8 mouse cellular contexts compared by ENCODE assay signal in genomic region chr4:108031502-108032351, GRCm38 (mm10).
A peak's percentile ranks its signal among the peaks of the same experiment; 100 is the strongest.
DNase-seq lines count a peak whose midpoint lies in the region; ATAC-seq and TF ChIP-seq lines count a peak whose summit lies in the region.

No protein-coding gene starts in this region.

- no peak for ATAC-seq in CD4-positive, CD25-positive, alpha-beta regulatory T cell, adult 4 months
- ATAC-seq in hindbrain, embryonic 13.5 days (ENCODE audit: low FRiP score): no peak; the same call in 1 of the 2 replicates
- peak; percentile 74 for ATAC-seq in midbrain, embryonic 13.5 days
- ATAC-seq in stomach, embryonic 16.5 days (ENCODE audit: insufficient read depth, low FRiP score): peak; percentile 35; the same call in 1 of the 2 replicates

- intact Hi-C loops in gastrocnemius, adult 2 months (cut with DNase I): no loop called here

- H3K9ac ChIP-seq in hindbrain, embryonic 13.5 days: peak overlapping the region; percentile 71
- peak overlapping the region; percentile 68 for H3K9ac ChIP-seq in midbrain, embryonic 13.5 days (replicated peaks)
- peak overlapping the region; percentile 69 for H3K9ac ChIP-seq in stomach, embryonic 16.5 days (ENCODE audit: low read length)

- no peaks in the 10 kb centered on the region for H3K36me3 ChIP-seq in hindbrain, embryonic 13.5 days
- H3K36me3 ChIP-seq in limb, embryonic 10.5 days: no peaks in the 10 kb centered on the region
- H3K36me3 ChIP-seq in midbrain, embryonic 13.5 days: no peaks in the 10 kb centered on the region
- H3K36me3 ChIP-seq in stomach, embryonic 16.5 days (ENCODE audit: control insufficient read depth, insufficient read depth, low read length): no peaks in the 10 kb centered on the region

- H3K27ac ChIP-seq in bone marrow macrophage, adult 2 months (ENCODE audit: insufficient read depth, low read depth, low read length): no peak overlapping the region
- H3K27ac ChIP-seq in gastrocnemius, adult 2 months: peak overlapping the region; percentile 84
- no peak overlapping the region for H3K27ac ChIP-seq in hindbrain, embryonic 13.5 days
- peak overlapping the region; percentile 69 for H3K27ac ChIP-seq in limb, embryonic 10.5 days
- H3K27ac ChIP-seq in midbrain, embryonic 13.5 days: no peak overlapping the region
- H3K27ac ChIP-seq in stomach, embryonic 16.5 days (ENCODE audit: low read length): no peak overlapping the region

- no peak for TF ChIP-seq CTCF in bone marrow macrophage, adult 2 months (IDR thresholded peaks at IDR 0.05; ENCODE audit: low read depth, low read length)
- TF ChIP-seq CTCF in gastrocnemius, adult 2 months (IDR thresholded peaks at IDR 0.05): no peak

- peak overlapping the region; percentile 98 for H3K4me2 ChIP-seq in hindbrain, embryonic 13.5 days
- peak overlapping the region; percentile 97 for H3K4me2 ChIP-seq in midbrain, embryonic 13.5 days (replicated peaks)
- peak overlapping the region; percentile 100 for H3K4me2 ChIP-seq in stomach, embryonic 16.5 days (ENCODE audit: low read depth, low read length)

- TF ChIP-seq POLR2A in bone marrow macrophage, adult 2 months (IDR thresholded peaks at IDR 0.05; ENCODE audit: borderline replicate concordance, low read depth, low read length): no peak

- peak; percentile 7 for DNase-seq in CD4-positive, CD25-positive, alpha-beta regulatory T cell, adult 2 months (ENCODE audit: low read depth, low spot score)
- peak; percentile 84 for DNase-seq in gastrocnemius, adult 2 months
- peak; percentile 62 for DNase-seq in limb, embryonic 10.5 days (ENCODE audit: low spot score)

- H3K4me3 ChIP-seq in bone marrow macrophage, adult 2 months (ENCODE audit: insufficient read depth, low read length): peak overlapping the region; percentile 50
- H3K4me3 ChIP-seq in gastrocnemius, adult 2 months: peak overlapping the region; percentile 86
- H3K4me3 ChIP-seq in hindbrain, embryonic 13.5 days: peak overlapping the region; percentile 60
- H3K4me3 ChIP-seq in limb, embryonic 10.5 days: peak overlapping the region; percentile 65
- H3K4me3 ChIP-seq in midbrain, embryonic 13.5 days (replicated peaks): peak overlapping the region; percentile 58
- H3K4me3 ChIP-seq in stomach, embryonic 16.5 days (replicated peaks; ENCODE audit: low read length): peak overlapping the region; percentile 63

- H3K9me3 ChIP-seq in hindbrain, embryonic 13.5 days: no peaks in the 10 kb centered on the region
- H3K9me3 ChIP-seq in limb, embryonic 10.5 days (replicated peaks): no peaks in the 10 kb centered on the region
- H3K9me3 ChIP-seq in midbrain, embryonic 13.5 days: no peaks in the 10 kb centered on the region
- H3K9me3 ChIP-seq in stomach, embryonic 16.5 days (replicated peaks; ENCODE audit: control insufficient read depth, low read length): no peaks in the 10 kb centered on the region

- peaks cover 74% of the 10 kb centered on the region for H3K27me3 ChIP-seq in hindbrain, embryonic 13.5 days
- H3K27me3 ChIP-seq in limb, embryonic 10.5 days (ENCODE audit: low read depth, poor library complexity, severe bottlenecking): peaks cover 79% of the 10 kb centered on the region
- peaks cover 61% of the 10 kb centered on the region for H3K27me3 ChIP-seq in midbrain, embryonic 13.5 days
- H3K27me3 ChIP-seq in stomach, embryonic 16.5 days (ENCODE audit: control insufficient read depth, insufficient read depth, low read length): peaks cover 24% of the 10 kb centered on the region

- under 1% methylated on average over 83 of the region's 86 CpGs for WGBS in hindbrain, embryonic 13.5 days
- WGBS in limb, embryonic 10.5 days: under 1% methylated on average over 86 of the region's 86 CpGs
- WGBS in midbrain, embryonic 13.5 days: under 1% methylated on average over 60 of the region's 86 CpGs
- under 1% methylated on average over 77 of the region's 86 CpGs for WGBS in stomach, embryonic 16.5 days

- no peaks in the 10 kb centered on the region for H3K4me1 ChIP-seq in bone marrow macrophage, adult 2 months (ENCODE audit: control insufficient read depth, insufficient read depth, low read length)
- H3K4me1 ChIP-seq in hindbrain, embryonic 13.5 days (replicated peaks): peaks cover 18% of the 10 kb centered on the region
- peaks cover 22% of the 10 kb centered on the region for H3K4me1 ChIP-seq in limb, embryonic 10.5 days
- H3K4me1 ChIP-seq in midbrain, embryonic 13.5 days (replicated peaks): peaks cover 15% of the 10 kb centered on the region
- peaks cover 7% of the 10 kb centered on the region; the same call in 1 of the 2 replicates for H3K4me1 ChIP-seq in stomach, embryonic 16.5 days (ENCODE audit: control insufficient read depth, insufficient read depth, low read length)

Comparison
In these comparisons a context has a peak if more than half of its experiments do, and no peak if none do; other contexts are left out.
1. DNase-seq: peak in every context shown above with its lines; median percentile 84 in gastrocnemius, adult 2 months; 62 in limb, embryonic 10.5 days; 7 in CD4-positive, CD25-positive, alpha-beta regulatory T cell, adult 2 months.
2. ATAC-seq: peak in midbrain, embryonic 13.5 days (single experiment) and stomach, embryonic 16.5 days (single experiment); none in CD4-positive, CD25-positive, alpha-beta regulatory T cell, adult 4 months (single experiment) and hindbrain, embryonic 13.5 days (single experiment).
3. H3K27ac ChIP-seq: peak in gastrocnemius, adult 2 months (single experiment) and limb, embryonic 10.5 days (single experiment); none in bone marrow macrophage, adult 2 months (single experiment), hindbrain, embryonic 13.5 days (single experiment), midbrain, embryonic 13.5 days (single experiment) and stomach, embryonic 16.5 days (single experiment).
4. Peak in every context shown above with its lines, with median percentiles within 50 percentile points of each other: H3K4me3 ChIP-seq, H3K4me2 ChIP-seq and H3K9ac ChIP-seq.